Mouse (Mus musculus) cortical plate, adult 2 months (tissue): Measurements from ENCODE around the gene Gon7.

Experiments
- CTCF ChIP-seq: fragments of 200-500 bp; IDR thresholded peaks from 2 replicates; pipeline ENCODE4 v1.5.1; 2011; ENCODE audit warnings: mild to moderate bottlenecking, control low read depth, low read length; ENCODE audit not compliant: insufficient read depth; ENCODE audit errors: extremely low read depth
- POLR2A ChIP-seq: fragments of 200-500 bp; IDR thresholded peaks from 2 replicates; pipeline ENCODE4 v1.6.1; 2011; ENCODE audit warnings: mild to moderate bottlenecking, low read length, control low read depth; ENCODE audit not compliant: insufficient read depth; ENCODE audit errors: extremely low read depth

DNA sequence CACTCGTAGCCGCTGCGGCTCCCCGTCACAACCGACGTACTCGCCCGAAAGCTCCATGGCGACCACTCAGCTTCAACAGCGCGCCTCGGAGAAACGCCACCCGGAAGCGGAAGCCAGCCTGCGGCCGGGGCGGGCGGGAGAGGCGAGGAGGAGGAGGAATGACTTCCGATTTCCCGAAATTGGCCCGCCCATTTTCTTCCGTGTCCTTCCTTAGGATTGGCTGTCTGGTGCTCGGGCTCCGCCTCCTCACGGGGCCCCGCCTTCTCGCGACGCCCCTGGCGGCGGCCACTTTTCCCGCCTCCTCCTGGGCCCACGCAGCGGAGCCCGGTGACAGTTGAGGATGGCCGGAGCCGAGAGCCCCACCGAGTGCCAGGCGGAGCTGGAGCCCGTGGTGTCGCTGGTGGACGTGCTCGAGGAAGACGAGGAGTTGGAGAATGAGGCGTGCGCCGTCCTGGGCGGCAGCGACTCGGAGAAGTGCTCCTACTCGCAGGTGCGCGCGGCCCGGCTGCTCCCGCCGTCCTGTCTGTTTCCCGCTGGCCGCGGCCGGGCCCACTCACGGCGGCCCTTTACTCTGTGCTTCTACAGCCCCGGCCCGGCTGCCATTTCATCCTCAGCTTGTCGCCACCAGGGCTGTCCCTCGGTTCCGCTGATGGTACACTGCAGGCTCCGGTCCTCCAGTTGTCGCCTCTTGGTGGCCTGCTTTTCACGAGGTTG is at the start of gene Gon7, which contains the start of the genes Gm28051 and Ubr7:
- TF ChIP-seq CTCF (no peak), POLR2A (no peak; the same call in 1 of the 2 replicates)
